Mouse (Mus musculus): Measurements from ENCODE around the gene Gnl1. TPM values are rescaled to one million over a fixed set of nuclear protein-coding genes. Genes with fewer than 3 reads are reported as not detected.
"Not testable (repeated sequence)": the region's sequence is repeated elsewhere in the genome, so short reads cannot be mapped to it uniquely, and the experiment has no call there.

Gene Gnl1
- polyA plus RNA-seq (2015; fragmentation: Nextera tagmentation; extraction: Ambion mirVana), result 24.6 and 25.1 TPM in 2 replicates

DNA sequence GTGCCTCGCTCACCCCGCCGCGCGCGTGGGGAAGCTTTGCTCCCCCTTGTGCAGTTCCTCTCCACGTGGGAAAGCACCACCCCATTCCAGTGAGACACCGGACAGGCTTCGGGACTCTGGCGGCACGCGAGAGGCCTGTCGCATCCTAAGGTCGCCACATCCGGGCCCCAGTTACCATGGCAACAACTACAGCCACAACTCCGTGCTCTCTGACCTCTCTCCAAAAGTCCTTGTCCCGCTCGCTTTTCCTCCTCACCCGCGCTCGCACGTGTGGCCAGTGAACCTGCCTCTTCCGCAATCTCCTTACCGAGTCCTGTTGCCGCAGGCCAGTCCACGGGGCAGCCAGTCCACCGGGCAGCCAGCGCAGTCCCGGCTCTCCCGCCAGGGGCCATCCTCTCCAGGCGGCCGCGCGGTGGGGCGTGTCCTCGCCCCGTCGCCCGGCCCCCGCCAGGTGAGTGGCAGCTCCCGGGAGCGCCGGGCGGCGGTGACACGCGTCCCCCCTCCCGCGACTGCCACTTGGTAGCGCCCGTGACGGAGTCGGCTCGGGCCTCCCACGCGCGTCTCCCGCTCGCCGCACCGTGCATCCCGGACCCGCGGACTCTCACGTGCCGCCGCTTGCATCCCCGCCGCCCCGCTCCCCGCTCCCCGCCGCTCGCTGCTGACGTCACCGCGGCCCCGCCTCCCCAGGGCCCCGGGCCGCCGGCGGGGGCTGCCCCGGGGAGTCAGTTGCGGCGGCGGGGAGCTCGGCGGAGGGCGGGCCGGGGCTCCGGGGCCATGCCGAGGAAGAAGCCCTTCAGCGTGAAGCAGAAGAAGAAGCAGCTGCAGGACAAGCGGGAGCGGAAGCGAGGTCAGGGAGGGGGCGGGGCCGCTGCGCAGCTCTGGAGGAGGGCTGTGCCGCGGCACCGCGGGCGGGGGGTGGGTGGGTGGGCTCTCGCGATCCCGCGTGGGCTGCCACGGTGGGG lies at the start of gene Gnl1, which contains the start of gene Prr3:
Gene Gnl1 (plus strand): TSS at position 451 of the 962 bp plus-strand sequence.
Gene Prr3 (minus strand): TSS at position 836 of the 962 bp plus-strand sequence.
- Histone ChIP-seq H3K27me3 (ENCODE audit: control insufficient read depth, insufficient read depth, low read length) (no peaks in the 10 kb centered on the region), H3K4me2 (replicated peaks; ENCODE audit: low read depth) (peak within 1 kb of the TSS; percentile 82), H3K36me3 (ENCODE audit: control insufficient read depth, insufficient read depth, low read length) (peaks cover 16% of the 10 kb centered on the region), H3K9ac (ENCODE audit: low read length) (peak within 1 kb of the TSS; percentile 81), H3K27ac (replicated peaks) (peak within 1 kb of the TSS; percentile 96), H3K4me3 (ENCODE audit: low read depth, low read length) (peak within 1 kb of the TSS; percentile 86), H3K9me3 (ENCODE audit: control insufficient read depth, low read length) (no peaks in the 10 kb centered on the region), H3K4me1 (replicated peaks; ENCODE audit: control insufficient read depth, insufficient read depth) (peaks cover 3% of the 10 kb centered on the region; the same call in 1 of the 2 replicates)
- TF ChIP-seq CTCF (IDR thresholded peaks at IDR 0.05; ENCODE audit: low read depth) (peak; percentile 40), EP300 (optimal IDR thresholded peaks at IDR 0.05) (peak; percentile 17)
- DNase-seq (ENCODE audit: low spot score), result peak; percentile 91
- WGBS, result under 1% methylated on average over 81 of the region's 109 CpGs
- ATAC-seq (ENCODE audit: low FRiP score, low TSS enrichment), result peak; percentile 92

DNA sequence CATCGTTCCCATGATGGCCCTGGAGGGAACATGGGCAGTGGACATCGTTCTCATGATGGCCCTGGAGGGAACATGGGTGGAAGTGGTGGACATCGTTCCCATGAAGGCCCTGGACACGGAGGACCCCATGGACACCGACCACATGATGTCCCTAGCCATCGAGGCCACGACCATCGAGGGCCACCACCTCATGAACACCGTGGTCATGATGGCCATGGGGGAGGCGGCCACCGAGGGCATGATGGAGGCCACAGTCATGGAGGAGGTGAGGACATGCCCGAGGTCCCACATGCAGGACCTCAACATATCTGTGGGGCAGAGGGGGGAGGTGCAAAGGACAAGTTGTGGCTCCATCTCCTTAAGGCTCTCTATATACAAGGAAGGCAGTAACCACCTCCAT lies 49.0 kb upstream of the Gnl1 start:
- WGBS, result 96% methylated on average over 12 of the region's 12 CpGs

GRCm38 (mm10) chr17:35932608-35933007 lies 47.0 kb upstream of the Gnl1 start:
- ATAC-seq (ENCODE audit: low FRiP score, low TSS enrichment) (no peak), DNase-seq (ENCODE audit: low spot score) (no peak)
- Histone ChIP-seq H3K9me3 (ENCODE audit: control insufficient read depth, low read length) (no peaks in the 10 kb centered on the region), H3K9ac (ENCODE audit: low read length) (no peak overlapping the region), H3K4me2 (replicated peaks; ENCODE audit: low read depth) (no peak overlapping the region), H3K27me3 (ENCODE audit: control insufficient read depth, insufficient read depth, low read length) (no peaks in the 10 kb centered on the region), H3K4me3 (ENCODE audit: low read depth, low read length) (no peak overlapping the region), H3K4me1 (replicated peaks; ENCODE audit: control insufficient read depth, insufficient read depth) (no peaks in the 10 kb centered on the region), H3K27ac (replicated peaks) (no peak overlapping the region), H3K36me3 (ENCODE audit: control insufficient read depth, insufficient read depth, low read length) (peaks cover 24% of the 10 kb centered on the region)
- WGBS, result 88% methylated on average over 4 of the region's 4 CpGs
- TF ChIP-seq CTCF (IDR thresholded peaks at IDR 0.05; ENCODE audit: low read depth), result no peak
- no peak for TF ChIP-seq EP300 (optimal IDR thresholded peaks at IDR 0.05)

More for the DNA sequence above, 49.0 kb upstream of the Gnl1 start:
- H3K9me3 ChIP-seq (ENCODE audit: control insufficient read depth, low read length), result no peaks in the 10 kb centered on the region
- ATAC-seq (ENCODE audit: low FRiP score, low TSS enrichment), result peak; percentile 21; the same call in 1 of the 2 replicates
- no peaks in the 10 kb centered on the region for H3K4me1 ChIP-seq (replicated peaks; ENCODE audit: control insufficient read depth, insufficient read depth)
- peaks cover 31% of the 10 kb centered on the region for H3K36me3 ChIP-seq (ENCODE audit: control insufficient read depth, insufficient read depth, low read length)
- no peak for TF ChIP-seq CTCF (IDR thresholded peaks at IDR 0.05; ENCODE audit: low read depth)
- no peak for TF ChIP-seq EP300 (optimal IDR thresholded peaks at IDR 0.05)
- no peak for DNase-seq (ENCODE audit: low spot score)
- H3K9ac ChIP-seq (ENCODE audit: low read length), result no peak overlapping the region
- H3K27ac ChIP-seq (replicated peaks), result no peak overlapping the region
- H3K4me2 ChIP-seq (replicated peaks; ENCODE audit: low read depth), result no peak overlapping the region
- no peaks in the 10 kb centered on the region for H3K27me3 ChIP-seq (ENCODE audit: control insufficient read depth, insufficient read depth, low read length)
- no peak overlapping the region for H3K4me3 ChIP-seq (ENCODE audit: low read depth, low read length)

DNA sequence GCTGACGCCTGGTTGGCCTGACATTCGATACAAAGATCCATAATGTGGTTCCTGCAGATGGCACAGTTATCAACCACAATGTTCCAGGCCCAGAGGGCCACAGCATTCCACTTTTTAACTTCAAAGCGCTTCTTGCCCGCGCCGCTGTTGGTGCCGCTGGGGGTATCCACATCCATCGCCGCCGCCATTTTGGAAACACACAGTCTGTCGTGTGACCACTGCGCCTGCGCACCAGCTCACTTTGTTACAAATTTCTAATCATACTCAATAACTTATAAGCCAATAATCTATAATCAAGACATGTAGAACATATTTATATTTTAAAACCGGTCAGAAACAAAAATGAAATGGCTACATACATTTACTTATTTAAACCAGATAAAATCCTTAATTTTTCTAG lies 43.9 kb upstream of the Gnl1 start:
- H3K9ac ChIP-seq (ENCODE audit: low read length); H3K9me3 ChIP-seq (ENCODE audit: control insufficient read depth, low read length); H3K27ac ChIP-seq (replicated peaks); H3K4me3 ChIP-seq (ENCODE audit: low read depth, low read length); H3K27me3 ChIP-seq (ENCODE audit: control insufficient read depth, insufficient read depth, low read length); DNase-seq (ENCODE audit: low spot score); ATAC-seq (ENCODE audit: low FRiP score, low TSS enrichment); H3K4me2 ChIP-seq (replicated peaks; ENCODE audit: low read depth); H3K4me1 ChIP-seq (replicated peaks; ENCODE audit: control insufficient read depth, insufficient read depth); H3K36me3 ChIP-seq (ENCODE audit: control insufficient read depth, insufficient read depth, low read length): not testable (repeated sequence)
- 89% methylated on average over 14 of the region's 14 CpGs for WGBS

DNA sequence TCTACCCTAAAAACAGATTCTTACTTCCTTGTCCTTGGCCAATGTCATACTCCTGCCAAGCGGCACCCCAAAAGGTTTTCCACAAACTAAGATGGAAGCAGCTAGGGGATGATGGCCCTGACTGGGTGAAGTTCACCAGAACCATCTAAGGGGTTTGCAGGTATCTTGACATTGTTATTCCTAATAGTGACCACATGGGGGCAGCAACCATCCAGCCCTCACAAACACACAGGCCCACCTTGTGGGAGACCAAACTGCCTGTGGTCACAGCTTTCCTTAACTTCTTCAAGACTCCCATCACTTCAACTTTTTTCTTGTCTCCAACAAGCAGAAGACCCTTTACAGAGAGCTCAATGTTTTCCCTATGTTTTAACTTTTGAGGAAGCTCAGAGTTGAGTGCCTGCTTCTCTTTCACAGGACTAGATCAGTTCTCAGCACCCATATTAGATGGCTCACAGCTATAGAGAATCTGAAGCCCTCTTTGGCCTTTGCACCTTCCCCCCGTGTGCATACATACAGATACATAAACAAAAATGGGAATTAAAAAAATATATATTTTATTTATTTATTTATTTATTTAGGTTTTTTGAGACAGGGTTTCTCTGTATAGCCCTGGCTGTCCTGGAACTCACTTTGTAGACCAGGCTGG lies 41.8 kb upstream of the Gnl1 start:
- Histone ChIP-seq H3K9ac (ENCODE audit: low read length) (no peak overlapping the region), H3K9me3 (ENCODE audit: control insufficient read depth, low read length) (no peaks in the 10 kb centered on the region), H3K36me3 (ENCODE audit: control insufficient read depth, insufficient read depth, low read length) (no peaks in the 10 kb centered on the region), H3K4me3 (ENCODE audit: low read depth, low read length) (no peak overlapping the region), H3K4me1 (replicated peaks; ENCODE audit: control insufficient read depth, insufficient read depth) (no peaks in the 10 kb centered on the region), H3K27ac (replicated peaks) (no peak overlapping the region), H3K27me3 (ENCODE audit: control insufficient read depth, insufficient read depth, low read length) (no peaks in the 10 kb centered on the region), H3K4me2 (replicated peaks; ENCODE audit: low read depth) (no peak overlapping the region)
- peak; percentile 43 for DNase-seq (ENCODE audit: low spot score)
- TF ChIP-seq EP300 (optimal IDR thresholded peaks at IDR 0.05) (no peak), CTCF (IDR thresholded peaks at IDR 0.05; ENCODE audit: low read depth) (peak; percentile 90)
- 34% methylated on average over 2 of the region's 2 CpGs for WGBS
- peak; percentile 57 for ATAC-seq (ENCODE audit: low FRiP score, low TSS enrichment)

Measured in stomach, postnatal 0 days (tissue).